Mouse (Mus musculus) kidney, adult 2 months (tissue): Measurements from ENCODE around the gene Cacnb4. TPM values are rescaled to one million over a fixed set of nuclear protein-coding genes. Genes with fewer than 3 reads are reported as not detected.

Experiments used
- DNase-seq: peaks from one replicate; pipeline ENCODE4 v3.0.0; 2021
- H3K27ac ChIP-seq: fragments of 200-500 bp; 2 replicates; pipeline ENCODE4 v1.5.1; 2012; ENCODE audit warnings: low read depth, low read length, control low read depth, inconsistent platforms; ENCODE audit not compliant: insufficient read depth
- H3K27me3 ChIP-seq: fragments of 200-500 bp; replicated peaks from 2 replicates; pipeline ENCODE4 v1.6.1; 2012; ENCODE audit warnings: mild to moderate bottlenecking, moderate library complexity, low read length, inconsistent platforms; ENCODE audit not compliant: control insufficient read depth, insufficient read depth
- H3K36me3 ChIP-seq: fragments of 200-500 bp; 2 replicates; pipeline ENCODE4 v1.6.1; 2012; ENCODE audit warnings: mild to moderate bottlenecking, moderate library complexity, low read length, inconsistent platforms; ENCODE audit not compliant: control insufficient read depth, insufficient read depth
- H3K4me1 ChIP-seq: fragments of 200-500 bp; 2 replicates; pipeline ENCODE4 v1.6.1; 2011; ENCODE audit warnings: low read length; ENCODE audit not compliant: control insufficient read depth, insufficient read depth
- H3K4me3 ChIP-seq: fragments of 200-500 bp; 2 replicates; pipeline ENCODE4 v1.5.1; 2011; ENCODE audit warnings: mild to moderate bottlenecking, low read depth, low read length, control low read depth; ENCODE audit not compliant: insufficient read depth
- CTCF ChIP-seq: fragments of 200-500 bp; conservative IDR thresholded peaks from 2 replicates; pipeline ENCODE4 v1.5.1; 2011; ENCODE audit warnings: low read depth, mild to moderate bottlenecking, control low read depth, low read length, moderate library complexity, mixed read lengths; ENCODE audit not compliant: insufficient read depth, insufficient read length
- POLR2A ChIP-seq: fragments of 200-500 bp; IDR thresholded peaks from one replicate; pipeline ENCODE4 v1.6.1; 2011; ENCODE audit warnings: low read depth, low read length, control low read depth
- WGBS: fragments of 180-500 bp; shearing (Covaris S2); methylation state at CpG from one replicate; pipeline ENCODE4 v1.1.7; 2018; 5-methylcytosine and 5-hydroxymethylcytosine counted together
- polyA plus RNA-seq: library from polyadenylated mRNA; depleted of rRNA; stranded (reverse); fragments of >200 nt; gene quantifications from 2 replicates; pipeline ENCODE4 v1.2.3, GENCODE M21; 2012

Cacnb4 gene
- polyA plus RNA-seq, 1 experiment, result 1.0 TPM

- WGBS, result 40% methylated on average over 4 of the region's 4 CpGs
- H3K27me3 ChIP-seq, result no peaks in the 10 kb centered on the region
These were observed 48.4 kb downstream of the Cacnb4 start for GRCm38 (mm10) chr2:52628186-52628585.

DNA sequence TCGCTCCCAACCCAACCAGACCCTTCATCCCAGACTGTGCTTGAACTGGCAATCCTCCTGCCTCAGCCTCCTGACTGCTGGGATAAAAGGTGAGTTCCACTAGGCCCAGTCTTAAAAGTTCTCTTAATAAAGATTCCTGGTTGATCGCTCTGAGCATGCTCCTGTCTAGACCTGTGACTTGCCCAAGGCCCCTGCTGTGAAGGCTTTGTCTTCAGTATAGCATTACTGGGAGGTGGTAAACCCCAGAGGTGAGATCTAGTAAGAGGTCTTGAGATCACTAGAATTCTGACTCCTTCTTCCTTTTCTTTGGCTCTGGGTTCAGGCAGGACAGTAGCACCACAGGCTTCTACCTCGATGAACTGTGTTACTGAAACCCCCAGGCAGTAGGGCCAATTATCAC, 50.4 kb downstream of the Cacnb4 start:
- H3K36me3 ChIP-seq, result no peaks in the 10 kb centered on the region
- no peak for DNase-seq
- H3K27ac ChIP-seq, result no peak overlapping the region
- no peak overlapping the region for H3K4me3 ChIP-seq
- WGBS, result 90% methylated on average over 3 of the region's 3 CpGs
- H3K4me1 ChIP-seq, result peaks cover 7% of the 10 kb centered on the region; the same call in 1 of the 2 replicates
- H3K27me3 ChIP-seq, result no peaks in the 10 kb centered on the region
- TF ChIP-seq POLR2A (no peak), CTCF (no peak)

More at GRCm38 (mm10) chr2:52628186-52628585, 48.4 kb downstream of the Cacnb4 start:
- TF ChIP-seq POLR2A (no peak), CTCF (no peak)
- Histone ChIP-seq H3K27ac (no peak overlapping the region), H3K4me1 (peaks cover 6% of the 10 kb centered on the region; the same call in 1 of the 2 replicates), H3K36me3 (no peaks in the 10 kb centered on the region), H3K4me3 (no peak overlapping the region)
- no peak for DNase-seq

DNA sequence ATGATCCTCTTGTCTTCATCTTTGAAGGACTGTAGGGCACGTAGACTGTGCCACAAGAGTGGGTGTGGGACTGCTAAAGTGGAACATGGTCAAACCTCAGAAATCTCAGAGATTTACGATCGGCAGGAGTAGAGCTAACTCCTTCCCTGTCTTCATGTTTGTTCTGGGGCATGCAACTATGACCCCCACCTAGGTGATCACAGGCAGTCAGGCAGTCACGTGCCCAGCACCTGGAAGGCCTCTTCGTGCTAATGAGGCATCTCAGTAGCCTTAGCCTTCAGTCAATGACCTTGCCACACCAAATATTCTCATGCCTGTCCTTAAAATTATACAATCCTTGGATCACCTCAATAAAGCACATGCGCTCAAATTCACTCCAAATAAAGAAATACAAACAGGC, 50.9 kb downstream of the Cacnb4 start:
- DNase-seq, result no peak
- TF ChIP-seq POLR2A (no peak), CTCF (no peak)
- 72% methylated on average over 6 of the region's 6 CpGs for WGBS

DNA sequence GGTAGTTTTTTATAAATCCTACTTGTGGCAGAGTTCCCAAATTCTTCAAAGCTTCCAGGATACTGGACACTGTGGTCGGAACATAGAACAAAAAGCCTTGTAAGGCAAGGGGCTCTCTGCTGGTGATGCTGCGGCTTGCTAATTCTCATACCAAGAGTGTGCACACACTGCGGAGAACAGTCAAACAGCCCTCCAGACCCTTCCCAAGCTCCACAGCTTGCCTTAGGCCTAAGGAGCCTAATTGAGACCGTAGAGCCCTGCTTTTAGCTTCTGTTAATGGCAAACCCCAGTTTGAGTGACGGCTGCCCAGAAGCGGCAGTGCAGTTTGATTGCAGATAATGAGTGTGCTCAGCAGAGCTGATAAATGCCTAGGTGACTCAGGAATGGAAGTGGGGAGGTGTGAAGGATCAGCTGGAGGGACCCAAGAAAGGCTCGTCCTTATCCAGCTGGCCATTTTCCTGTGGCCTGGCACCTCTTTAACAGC, 52.7 kb downstream of the Cacnb4 start:
- H3K4me1 ChIP-seq, result peaks cover 7% of the 10 kb centered on the region; the same call in 1 of the 2 replicates
- no peak overlapping the region for H3K4me3 ChIP-seq
- 41% methylated on average over 7 of the region's 7 CpGs for WGBS
- DNase-seq, result peak; percentile 42
- H3K27me3 ChIP-seq, result no peaks in the 10 kb centered on the region
- no peaks in the 10 kb centered on the region for H3K36me3 ChIP-seq
- TF ChIP-seq POLR2A (no peak), CTCF (no peak)
- H3K27ac ChIP-seq, result peak overlapping the region; percentile 20

More for the DNA sequence above, 50.9 kb downstream of the Cacnb4 start:
- H3K27ac ChIP-seq, result no peak overlapping the region
- H3K36me3 ChIP-seq, result no peaks in the 10 kb centered on the region
- peaks cover 7% of the 10 kb centered on the region; the same call in 1 of the 2 replicates for H3K4me1 ChIP-seq
- H3K27me3 ChIP-seq, result no peaks in the 10 kb centered on the region
- H3K4me3 ChIP-seq, result no peak overlapping the region

DNA sequence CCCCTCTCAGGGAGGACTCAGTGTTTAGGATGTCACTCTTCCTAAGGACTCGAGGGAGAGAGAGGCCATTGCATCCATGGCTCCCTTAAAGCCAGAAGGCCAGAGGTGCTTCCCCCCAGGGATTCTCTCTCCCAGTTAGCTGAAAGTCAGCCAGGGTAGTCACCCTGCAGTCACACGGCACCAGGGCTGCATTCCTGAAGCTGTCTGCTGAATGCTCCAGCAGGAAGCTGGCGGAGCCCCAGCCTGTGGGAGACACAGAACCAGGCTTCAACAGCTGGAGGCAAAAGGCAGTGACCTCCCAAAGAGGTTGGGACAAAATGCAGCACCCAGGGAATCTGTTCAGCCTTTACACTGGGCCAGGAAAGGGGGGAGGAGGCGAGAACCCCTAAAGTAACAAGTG, 53.2 kb downstream of the Cacnb4 start:
- Histone ChIP-seq H3K27ac (peak overlapping the region; percentile 65), H3K4me3 (no peak overlapping the region), H3K4me1 (peaks cover 7% of the 10 kb centered on the region; the same call in 1 of the 2 replicates), H3K27me3 (no peaks in the 10 kb centered on the region), H3K36me3 (no peaks in the 10 kb centered on the region)
- no peak for TF ChIP-seq CTCF
- no peak for TF ChIP-seq POLR2A
- DNase-seq, result peak; percentile 90
- 32% methylated on average over 4 of the region's 4 CpGs for WGBS

- DNase-seq, result no peak
- Histone ChIP-seq H3K27me3 (no peaks in the 10 kb centered on the region), H3K4me3 (no peak overlapping the region), H3K27ac (peak overlapping the region; percentile 65; the same call in 1 of the 2 replicates), H3K36me3 (no peaks in the 10 kb centered on the region), H3K4me1 (peaks cover 7% of the 10 kb centered on the region; the same call in 1 of the 2 replicates)
- WGBS, result 63% methylated on average over 2 of the region's 2 CpGs
- TF ChIP-seq POLR2A, result no peak
- peak; percentile 31 for TF ChIP-seq CTCF
These were observed 54.0 kb downstream of the Cacnb4 start for GRCm38 (mm10) chr2:52622616-52623015.

DNA sequence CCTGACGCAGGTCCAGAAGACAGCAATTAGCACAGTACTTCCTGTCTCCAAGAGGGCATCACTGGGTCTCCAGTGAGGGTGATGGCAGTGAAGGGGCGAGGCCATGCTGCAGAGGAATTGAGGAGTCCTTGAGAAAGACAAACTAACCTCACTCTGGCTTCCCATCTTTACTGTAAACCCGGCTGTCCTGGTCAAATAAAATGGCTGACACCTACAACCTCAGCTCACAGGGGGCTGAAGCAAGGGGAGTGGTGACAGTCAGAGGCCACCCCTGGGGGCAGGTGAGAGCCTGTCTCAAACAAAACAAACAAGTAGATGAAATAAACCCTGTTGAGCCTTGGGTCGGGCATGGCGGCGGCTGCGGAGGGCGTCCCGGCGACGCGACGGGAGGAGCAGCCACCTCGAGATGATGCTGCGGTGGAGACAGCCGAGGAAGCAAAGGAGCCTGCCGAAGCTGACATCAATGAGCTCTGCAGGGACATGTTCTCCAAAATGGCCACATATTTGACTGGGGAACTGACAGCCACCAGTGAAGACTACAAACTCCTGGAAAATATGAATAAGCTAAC, 57.1 kb downstream of the Cacnb4 start:
- no peak overlapping the region for H3K27ac ChIP-seq
- WGBS, result 63% methylated on average over 17 of the region's 17 CpGs
- no peaks in the 10 kb centered on the region for H3K36me3 ChIP-seq
- peaks cover 5% of the 10 kb centered on the region; the same call in 1 of the 2 replicates for H3K4me1 ChIP-seq
- H3K4me3 ChIP-seq, result no peak overlapping the region
- no peaks in the 10 kb centered on the region for H3K27me3 ChIP-seq
- DNase-seq, result no peak
- TF ChIP-seq POLR2A (no peak), CTCF (no peak)
